25 mouse cellular contexts compared by ENCODE assay signal in the genomic region with DNA sequence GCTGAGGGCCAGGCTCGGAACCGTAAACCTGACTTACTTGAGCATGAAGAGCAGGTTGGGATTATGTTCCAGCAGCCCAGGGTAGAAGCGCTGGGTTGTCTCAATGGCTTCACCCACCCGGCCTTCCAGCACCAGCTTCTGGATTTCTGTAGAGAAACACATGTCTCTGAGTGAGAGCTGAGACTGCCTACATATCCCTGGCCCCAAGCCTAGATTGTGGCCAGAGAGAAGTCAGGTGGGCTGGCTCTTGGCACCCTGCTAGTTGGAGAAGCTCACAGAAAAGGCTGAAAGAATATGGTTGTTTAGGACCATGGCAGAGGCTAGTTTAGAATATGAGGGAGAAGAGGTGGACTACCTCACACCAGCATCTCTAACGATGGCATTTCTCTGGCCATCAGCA. TPM values are rescaled to one million over a fixed set of nuclear protein-coding genes. Genes with fewer than 3 reads are reported as not detected.
A peak's percentile ranks its signal among the peaks of the same experiment; 100 is the strongest.
DNase-seq lines count a peak whose midpoint lies in the region; ATAC-seq lines count a peak whose summit lies in the region.
"Had no signal": no experiment of that assay in that cellular context is flagged by ENCODE, and none has a peak within 500 bp of the region (broad histone marks: within the 10 kb centered on the region; RNA-seq: fewer than 3 reads in every experiment).

No protein-coding gene starts in this region.

- intact Hi-C loops in left cerebral cortex, postnatal 36 days (cut with DNase I) = no loop called here

- H3K4me3 ChIP-seq in hindbrain, embryonic 13.5 days = no peak overlapping the region
- H3K4me3 ChIP-seq: embryonic facial prominence, embryonic 13.5 days; forebrain, embryonic 12.5 days; gastrocnemius, adult 2 months; heart, embryonic 13.5 days had no signal

- H3K27me3 ChIP-seq in hindbrain, embryonic 13.5 days = no peaks in the 10 kb centered on the region
- H3K27me3 ChIP-seq: embryonic facial prominence, embryonic 13.5 days; forebrain, embryonic 12.5 days; heart, embryonic 13.5 days had no signal

- WGBS in hindbrain, embryonic 13.5 days = 96% methylated on average over 5 of the region's 5 CpGs

- peaks cover 95% of the 10 kb centered on the region for H3K36me3 ChIP-seq in hindbrain, embryonic 13.5 days

- no peaks in the 10 kb centered on the region for H3K9me3 ChIP-seq in hindbrain, embryonic 13.5 days
- H3K9me3 ChIP-seq: embryonic facial prominence, embryonic 13.5 days; forebrain, embryonic 12.5 days; G1E; heart, embryonic 13.5 days had no signal

- no peak overlapping the region for H3K27ac ChIP-seq in hindbrain, embryonic 13.5 days
- H3K27ac ChIP-seq: embryonic facial prominence, embryonic 13.5 days; forebrain, embryonic 12.5 days; gastrocnemius, adult 2 months; heart, embryonic 13.5 days had no signal

- H3K4me2 ChIP-seq in hindbrain, embryonic 13.5 days = no peak overlapping the region
- H3K4me2 ChIP-seq: embryonic facial prominence, embryonic 13.5 days; forebrain, embryonic 12.5 days; heart, embryonic 13.5 days had no signal

- peak; percentile 87 for ATAC-seq in frontal cortex, adult (ENCODE audit: low TSS enrichment)
- no peak for ATAC-seq in hindbrain, embryonic 13.5 days (ENCODE audit: low FRiP score)
- ATAC-seq: CD4-positive, CD25-positive, alpha-beta regulatory T cell, adult 4 months; forebrain, embryonic 16.5 days; hindbrain, embryonic 16.5 days had no signal

- no peak for DNase-seq in frontal cortex, postnatal 14 days (ENCODE audit: low spot score in 2 of 2)
- DNase-seq in layer of hippocampus, adult 9-11 months = peak; percentile 14
- no peak for DNase-seq in layer of hippocampus, adult 9-10 months (ENCODE audit: low spot score)
- DNase-seq in right cerebral cortex, adult 18-20 months = peak; percentile 72
- DNase-seq in right cerebral cortex, postnatal 4 days = no peak
- peak; percentile 41 to 65 for DNase-seq in left cerebral cortex, postnatal 36 days (ENCODE audit: low spot score in 2 of 2)
- DNase-seq: adrenal gland, postnatal 10 days; B cell, adult 2 months; cerebellum, adult 11-12 months; cerebellum, adult 9-10 months; gastrocnemius, adult 2 months; gastrocnemius, postnatal 25 days; heart, adult 11 months; heart, postnatal 36 days had no signal

- H3K9ac ChIP-seq in hindbrain, embryonic 13.5 days = no peak overlapping the region
- H3K9ac ChIP-seq: embryonic facial prominence, embryonic 13.5 days; forebrain, embryonic 12.5 days; heart, embryonic 13.5 days had no signal

- no peaks in the 10 kb centered on the region for H3K4me1 ChIP-seq in hindbrain, embryonic 13.5 days (replicated peaks)
- H3K4me1 ChIP-seq: embryonic facial prominence, embryonic 13.5 days; forebrain, embryonic 12.5 days; heart, embryonic 13.5 days had no signal

RNA-seq across cellular contexts. Expression of a gene that starts 16.0 kb away (rescaled TPM):
- 10 to 100 TPM; 25.4 to 26.3 TPM for total RNA-seq in left cerebral cortex, postnatal 36 days (2021)
- 90.7 and 94.2 TPM in 2 replicates for polyA plus RNA-seq in hindbrain, embryonic 13.5 days (2015; fragmentation: Nextera tagmentation; extraction: Ambion mirVana)

RNA-seq across cellular contexts. Expression of a gene that starts 52.7 kb away (rescaled TPM):
- total RNA-seq in left cerebral cortex, postnatal 36 days (2021) = 10 to 100 TPM; 22.1 to 25.1 TPM
- 11.5 and 14.3 TPM in 2 replicates for polyA plus RNA-seq in hindbrain, embryonic 13.5 days (2015; fragmentation: Nextera tagmentation; extraction: Ambion mirVana)

RNA-seq across cellular contexts. Expression of a gene that starts 53.0 kb away (rescaled TPM):
- not detected for total RNA-seq in left cerebral cortex, postnatal 36 days (2021)
- 0.80 and 1.6 TPM in 2 replicates for polyA plus RNA-seq in hindbrain, embryonic 13.5 days (2015; fragmentation: Nextera tagmentation; extraction: Ambion mirVana)
- total RNA-seq: adrenal gland, postnatal 10 days; adrenal gland, postnatal 4 days; gastrocnemius, adult 2 months; gastrocnemius, postnatal 25 days; heart, postnatal 36 days had no signal
- polyA plus RNA-seq: G1E; heart, postnatal 0 days had no signal

Comparison
In these comparisons a context has a peak if more than half of its experiments do, and no peak if none do; other contexts are left out.
1. DNase-seq: peak in layer of hippocampus, adult 9-11 months (single experiment), right cerebral cortex, adult 18-20 months (single experiment) and left cerebral cortex, postnatal 36 days (2 of 2); none in frontal cortex, postnatal 14 days (0 of 2), layer of hippocampus, adult 9-10 months (single experiment) and right cerebral cortex, postnatal 4 days (single experiment).